Mouse (Mus musculus) forebrain, embryonic 16.5 days (tissue): ENCODE measurements around the gene Plekha6. TPM values are rescaled to one million over a fixed set of nuclear protein-coding genes. Genes with fewer than 3 reads are reported as not detected.

Source experiments
- ATAC-seq: fragments of 200-750 bp; cut with Nextera tagmentation; 2 replicates; pipeline ENCODE4 v1.8.0; 2017; ENCODE audit warnings: mild to moderate bottlenecking, moderate library complexity
- H3K27ac ChIP-seq: fragments of 300-500 bp; sonication (generic); 2 replicates; pipeline ENCODE4 v1.5.1; 2014; ENCODE audit warnings: low read length, control low read depth
- H3K27me3 ChIP-seq: fragments of 300-500 bp; sonication (generic); replicated peaks from 2 replicates; pipeline ENCODE4 v1.6.1; 2014; ENCODE audit warnings: low read length; ENCODE audit not compliant: control insufficient read depth, insufficient read depth
- H3K36me3 ChIP-seq: fragments of 300-500 bp; sonication (generic); 2 replicates; pipeline ENCODE4 v1.6.1; 2014; ENCODE audit not compliant: control insufficient read depth, insufficient read depth
- H3K4me1 ChIP-seq: fragments of 300-500 bp; sonication (generic); replicated peaks from 2 replicates; pipeline ENCODE4 v1.6.1; 2014; ENCODE audit warnings: low read length; ENCODE audit not compliant: control insufficient read depth, insufficient read depth
- H3K4me2 ChIP-seq: fragments of 300-500 bp; sonication (generic); 2 replicates; pipeline ENCODE4 v1.6.1; 2014; ENCODE audit warnings: mild to moderate bottlenecking, low read length, control low read depth
- H3K4me3 ChIP-seq: fragments of 300-500 bp; sonication (generic); replicated peaks from 2 replicates; pipeline ENCODE4 v1.5.1; 2014; ENCODE audit warnings: mild to moderate bottlenecking, low read length, control low read depth
- H3K9ac ChIP-seq: fragments of 300-500 bp; sonication (generic); replicated peaks from 2 replicates; pipeline ENCODE4 v1.6.1; 2014; ENCODE audit warnings: low read depth, low read length, control low read depth
- H3K9me3 ChIP-seq: fragments of 300-500 bp; sonication (generic); 2 replicates; pipeline ENCODE4 v1.6.1; 2016; ENCODE audit warnings: low read length; ENCODE audit not compliant: control insufficient read depth
- WGBS: fragments of 180-500 bp; shearing (Covaris S2); extraction: QIAGEN DNeasy Blood & Tissue Kit; methylation state at CpG from one replicate; pipeline ENCODE4 v1.1.7; 2014; 5-methylcytosine and 5-hydroxymethylcytosine counted together
- polyA plus RNA-seq: library from polyadenylated mRNA; unstranded; fragments of >200 nt; fragmentation: Nextera tagmentation; extraction: Ambion mirVana; gene quantifications from 2 replicates; pipeline ENCODE4 v1.2.1, GENCODE M21; 2015

The Plekha6 gene
- polyA plus RNA-seq, 1 experiment from 2014 or later = 11.7 TPM

DNA sequence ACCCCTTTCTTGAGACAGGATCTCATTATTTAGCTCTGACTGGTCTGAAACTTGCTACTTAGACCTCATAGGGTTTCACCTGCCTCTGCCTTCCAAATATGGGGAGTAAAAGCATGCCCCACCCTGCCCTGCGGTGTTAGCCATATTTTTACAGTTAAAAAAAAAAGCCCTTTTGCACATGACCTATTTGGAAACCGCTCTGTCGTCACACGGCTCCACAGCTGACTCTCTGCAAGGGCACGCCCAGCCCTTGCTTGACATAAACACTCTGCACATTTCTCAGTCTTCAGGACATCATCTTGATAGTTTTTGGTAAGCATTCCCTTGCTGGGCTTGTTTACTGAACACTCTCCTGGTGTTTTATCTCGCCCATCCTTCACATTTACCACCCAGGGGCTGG lies 11.1 kb downstream of the Plekha6 start:
- Histone ChIP-seq H3K4me2 (no peak overlapping the region), H3K4me3 (no peak overlapping the region), H3K27ac (no peak overlapping the region), H3K27me3 (no peaks in the 10 kb centered on the region), H3K4me1 (peaks cover 15% of the 10 kb centered on the region), H3K9ac (no peak overlapping the region), H3K36me3 (no peaks in the 10 kb centered on the region), H3K9me3 (no peaks in the 10 kb centered on the region)
- ATAC-seq = no peak
- WGBS = 81% methylated on average over 6 of the region's 6 CpGs

DNA sequence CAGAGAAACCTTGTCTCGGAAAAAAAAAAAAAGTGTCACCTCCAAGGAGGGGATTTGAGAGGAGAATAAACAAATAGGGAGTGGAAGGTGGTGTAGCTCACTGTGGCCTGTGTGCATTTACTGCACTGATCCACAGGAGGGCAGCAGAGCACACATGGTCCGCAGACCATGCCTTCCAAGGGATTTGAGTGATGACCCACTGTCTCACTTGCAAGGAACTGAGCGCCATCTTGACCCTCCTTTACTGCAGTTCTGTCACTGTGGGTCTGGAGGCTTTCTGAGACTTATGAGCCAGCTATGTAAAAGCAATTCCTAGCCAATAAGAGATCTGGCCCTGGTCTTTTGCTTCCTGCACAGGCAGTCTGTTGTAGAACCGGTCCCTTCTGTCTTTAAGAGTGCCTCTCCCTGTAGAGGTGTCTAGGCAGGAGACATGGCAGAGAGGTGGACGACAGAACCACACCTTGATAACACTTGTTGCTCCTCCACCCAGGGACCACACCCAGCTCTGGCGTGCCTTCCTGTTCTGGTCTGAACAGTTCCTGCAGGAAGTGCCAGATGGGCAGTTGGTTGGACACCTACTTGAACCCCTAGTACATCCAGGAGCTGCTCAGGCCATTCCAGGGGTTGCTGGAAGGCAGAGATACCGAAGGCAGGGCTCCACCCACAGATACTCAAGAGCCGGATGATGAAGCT lies 13.6 kb downstream of the Plekha6 start:
- ATAC-seq = no peak
- WGBS = 51% methylated on average over 8 of the region's 8 CpGs
- H3K27ac ChIP-seq = no peak overlapping the region

DNA sequence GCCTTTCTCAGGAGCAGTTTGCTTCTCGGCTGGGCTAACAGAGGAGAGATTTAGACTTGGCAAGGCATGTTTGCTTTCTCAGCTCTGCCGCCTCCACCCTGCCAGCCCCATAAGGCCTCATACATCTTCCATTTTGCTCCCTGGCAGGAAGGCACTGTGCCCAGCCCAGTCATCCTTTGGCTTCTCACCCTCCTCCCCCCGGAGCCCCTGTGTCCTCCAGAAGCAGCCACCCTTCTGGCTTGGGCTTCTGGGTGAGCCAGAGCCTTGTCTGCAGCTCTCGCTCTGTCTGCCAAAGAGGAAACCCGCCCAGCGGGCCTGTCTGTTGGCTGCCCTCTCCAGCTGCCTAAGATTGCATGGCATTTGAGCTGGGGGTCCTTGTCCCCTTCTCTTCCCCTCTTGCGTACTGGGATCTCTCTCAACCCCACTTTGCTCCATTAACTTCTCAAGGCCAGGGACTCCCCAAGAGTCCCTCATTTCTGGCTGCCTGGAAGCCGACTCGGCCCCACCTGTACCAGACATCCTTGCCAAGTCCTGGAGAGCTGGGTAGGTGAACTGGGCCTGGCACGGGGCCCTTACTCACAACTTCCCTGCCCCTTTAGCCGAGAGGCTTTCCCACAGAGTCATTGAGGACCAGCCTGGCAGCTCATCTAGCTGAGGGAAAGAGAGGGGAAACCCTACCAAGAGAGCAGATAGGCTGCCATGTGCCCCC lies 14.9 kb downstream of the Plekha6 start:
- Histone ChIP-seq H3K27ac (peak overlapping the region; percentile 30; the same call in 1 of the 2 replicates), H3K9ac (no peak overlapping the region), H3K9me3 (no peaks in the 10 kb centered on the region), H3K27me3 (no peaks in the 10 kb centered on the region), H3K36me3 (no peaks in the 10 kb centered on the region), H3K4me1 (peaks cover 37% of the 10 kb centered on the region), H3K4me2 (no peak overlapping the region), H3K4me3 (no peak overlapping the region)
- no peak for ATAC-seq
- 59% methylated on average over 11 of the region's 11 CpGs for WGBS

More for the DNA sequence above, 13.6 kb downstream of the Plekha6 start:
- no peaks in the 10 kb centered on the region for H3K9me3 ChIP-seq
- H3K9ac ChIP-seq = no peak overlapping the region
- no peaks in the 10 kb centered on the region for H3K36me3 ChIP-seq
- no peak overlapping the region for H3K4me2 ChIP-seq
- H3K27me3 ChIP-seq = no peaks in the 10 kb centered on the region
- no peak overlapping the region for H3K4me3 ChIP-seq
- H3K4me1 ChIP-seq = peaks cover 26% of the 10 kb centered on the region

DNA sequence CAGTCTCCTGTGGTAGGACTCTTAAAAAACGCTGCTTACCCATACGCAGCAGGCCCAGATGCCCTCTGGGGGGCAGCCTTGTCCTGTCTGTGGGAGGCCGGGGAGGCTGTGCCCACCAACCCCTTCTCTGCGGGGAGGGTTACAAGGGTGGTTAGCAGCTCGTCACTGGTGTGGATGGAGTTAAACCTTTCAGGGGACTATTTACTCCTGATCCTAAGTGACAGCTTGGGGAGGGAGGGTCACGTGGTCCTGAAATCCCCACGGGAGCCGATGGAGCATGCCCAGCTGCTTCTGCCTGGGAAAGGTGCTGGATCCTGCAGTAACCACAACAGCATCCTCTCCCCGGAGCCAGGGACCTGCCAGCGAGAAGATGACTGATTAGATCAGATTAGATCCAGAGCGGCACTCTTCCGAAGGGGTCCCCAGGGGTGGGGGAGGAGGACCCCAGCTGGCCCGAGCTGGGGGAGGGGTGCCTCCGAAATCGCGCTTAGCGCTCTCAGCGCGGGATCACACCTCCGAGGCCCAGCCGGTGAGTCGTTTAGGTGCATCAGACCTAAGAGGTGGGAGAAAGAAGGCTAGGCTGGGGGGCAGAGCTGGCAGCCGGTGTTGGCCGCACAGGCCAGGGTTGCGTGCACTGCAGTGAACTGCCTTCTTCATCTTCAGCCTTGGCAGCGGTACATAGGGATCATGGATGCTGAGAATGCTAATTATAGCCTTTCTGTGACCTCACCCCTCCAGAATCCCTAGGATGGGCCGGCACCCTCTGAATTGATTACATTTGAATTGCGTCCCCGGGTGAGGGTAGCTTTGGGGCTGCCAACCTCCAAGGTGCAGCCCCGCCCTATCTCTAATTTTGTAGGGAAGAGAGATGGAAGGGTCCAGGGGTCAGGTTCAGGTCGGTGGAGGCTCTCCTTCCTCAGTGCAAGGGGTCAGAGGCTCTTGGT lies 17.3 kb downstream of the Plekha6 start:
- no peaks in the 10 kb centered on the region for H3K9me3 ChIP-seq
- ATAC-seq = peak; percentile 67
- peak overlapping the region; percentile 74 for H3K4me2 ChIP-seq
- H3K4me3 ChIP-seq = peak overlapping the region; percentile 56
- peak overlapping the region; percentile 69 for H3K9ac ChIP-seq
- no peaks in the 10 kb centered on the region for H3K27me3 ChIP-seq
- peak overlapping the region; percentile 94 for H3K27ac ChIP-seq
- H3K36me3 ChIP-seq = no peaks in the 10 kb centered on the region
- under 1% methylated on average over 31 of the region's 31 CpGs for WGBS
- H3K4me1 ChIP-seq = peaks cover 37% of the 10 kb centered on the region

DNA sequence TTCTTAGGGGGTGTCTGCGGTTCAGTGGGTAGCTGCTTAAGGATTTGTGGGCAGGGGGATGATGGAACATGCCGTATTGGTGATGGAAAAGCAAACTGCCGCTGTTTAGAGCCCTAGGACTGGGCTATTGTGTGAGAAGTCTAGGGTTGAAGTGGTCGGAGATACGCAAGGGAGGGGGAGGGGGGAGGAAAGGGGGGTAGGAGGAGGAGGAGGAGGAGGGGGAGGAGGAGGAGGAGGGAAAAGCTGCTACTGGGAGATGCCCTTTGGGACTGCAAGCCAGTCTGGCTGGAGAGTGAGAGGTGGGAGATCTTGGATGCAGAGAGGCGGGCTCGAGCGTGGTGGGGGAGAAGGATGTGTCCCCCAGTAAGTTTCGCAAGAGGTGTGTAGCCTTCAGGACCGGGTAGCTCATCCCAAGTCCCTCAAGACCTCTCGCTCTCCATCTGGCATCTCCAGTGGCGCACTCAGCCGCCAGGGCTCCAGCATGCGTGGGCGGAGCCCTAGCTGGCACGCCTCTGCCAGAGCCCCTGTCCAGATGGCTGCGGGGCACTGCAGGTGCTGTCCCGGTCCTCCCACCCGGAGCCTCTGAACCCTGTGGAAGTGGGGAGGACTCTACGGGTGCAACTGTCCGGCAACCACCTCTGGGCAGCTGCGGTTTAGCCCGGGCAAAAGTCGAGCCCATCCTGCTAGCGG lies 18.2 kb downstream of the Plekha6 start:
- Histone ChIP-seq H3K27me3 (no peaks in the 10 kb centered on the region), H3K4me1 (peaks cover 39% of the 10 kb centered on the region), H3K9me3 (no peaks in the 10 kb centered on the region), H3K9ac (peak overlapping the region; percentile 69), H3K4me3 (peak overlapping the region; percentile 56), H3K4me2 (peak overlapping the region; percentile 74), H3K36me3 (no peaks in the 10 kb centered on the region), H3K27ac (peak overlapping the region; percentile 94)
- ATAC-seq = peak; percentile 50
- under 1% methylated on average over 24 of the region's 25 CpGs for WGBS

DNA sequence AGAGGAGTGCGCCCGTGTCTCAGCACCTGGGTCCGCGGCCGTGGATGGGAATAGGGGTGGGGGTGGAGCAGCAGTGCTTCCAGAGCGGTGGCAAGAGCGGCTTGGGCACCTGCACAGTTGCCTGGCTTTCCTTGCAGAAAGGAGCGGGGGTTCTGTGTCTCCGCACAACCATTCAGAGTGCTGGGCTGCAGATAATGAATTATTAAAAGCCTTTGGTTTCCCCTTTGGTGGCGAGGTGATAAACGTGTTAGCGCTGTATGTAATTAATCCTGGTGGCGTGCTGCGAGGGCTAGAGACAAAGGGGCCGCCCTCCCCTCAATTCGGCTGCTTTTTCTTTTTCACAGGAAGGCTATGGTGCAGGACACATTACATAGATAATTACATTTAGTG lies 18.7 kb downstream of the Plekha6 start:
- Histone ChIP-seq H3K27ac (peak overlapping the region; percentile 94), H3K9me3 (no peaks in the 10 kb centered on the region), H3K36me3 (no peaks in the 10 kb centered on the region), H3K9ac (peak overlapping the region; percentile 69), H3K4me1 (peaks cover 43% of the 10 kb centered on the region), H3K4me3 (peak overlapping the region; percentile 56), H3K4me2 (peak overlapping the region; percentile 74), H3K27me3 (no peaks in the 10 kb centered on the region)
- WGBS = 0% methylated on average over 16 of the region's 16 CpGs
- ATAC-seq = peak; percentile 54

DNA sequence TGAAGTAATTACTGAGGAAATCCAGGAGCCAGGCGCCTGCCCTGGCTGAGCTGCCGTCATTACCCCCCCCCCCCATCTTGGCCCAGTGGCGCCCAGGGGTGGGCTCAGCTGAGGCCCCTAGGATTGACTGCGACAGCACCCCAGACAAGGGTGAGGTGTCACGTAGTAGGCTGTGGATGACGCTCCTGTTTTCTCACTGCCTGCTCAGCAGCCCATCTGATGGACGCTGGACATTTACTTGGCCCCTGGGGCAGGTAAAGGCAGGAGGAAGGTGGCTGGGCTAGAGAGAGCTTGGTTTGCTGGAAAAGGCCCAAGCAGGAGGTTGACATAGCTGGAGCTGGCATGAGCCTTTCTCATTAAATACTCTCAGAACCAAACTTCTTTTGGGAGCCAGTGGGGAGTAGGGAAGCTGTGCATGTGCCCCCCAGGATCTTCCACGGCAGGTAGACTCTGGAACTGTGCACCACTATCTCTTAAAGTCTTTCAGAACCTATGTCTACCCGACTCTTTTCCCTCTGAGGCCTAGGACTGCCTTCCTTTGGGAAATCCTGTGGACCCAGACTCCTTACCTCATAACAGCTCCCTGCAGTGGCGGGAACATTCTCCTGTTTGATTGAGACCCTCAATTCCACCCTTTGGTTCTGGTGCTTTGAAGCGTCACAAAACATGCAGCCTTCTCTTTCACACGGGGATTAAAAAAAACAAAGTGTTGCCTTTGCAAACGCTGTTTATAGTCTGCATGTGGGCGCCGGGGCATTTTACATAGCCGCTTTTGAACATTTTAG lies 19.3 kb downstream of the Plekha6 start:
- H3K9ac ChIP-seq = peak overlapping the region; percentile 69
- H3K4me3 ChIP-seq = peak overlapping the region; percentile 56
- peak; percentile 9 for ATAC-seq
- H3K4me2 ChIP-seq = peak overlapping the region; percentile 74
- peaks cover 44% of the 10 kb centered on the region for H3K4me1 ChIP-seq
- no peaks in the 10 kb centered on the region for H3K9me3 ChIP-seq
- H3K27me3 ChIP-seq = no peaks in the 10 kb centered on the region
- 3% methylated on average over 16 of the region's 16 CpGs for WGBS
- no peaks in the 10 kb centered on the region for H3K36me3 ChIP-seq
- peak overlapping the region; percentile 94 for H3K27ac ChIP-seq

DNA sequence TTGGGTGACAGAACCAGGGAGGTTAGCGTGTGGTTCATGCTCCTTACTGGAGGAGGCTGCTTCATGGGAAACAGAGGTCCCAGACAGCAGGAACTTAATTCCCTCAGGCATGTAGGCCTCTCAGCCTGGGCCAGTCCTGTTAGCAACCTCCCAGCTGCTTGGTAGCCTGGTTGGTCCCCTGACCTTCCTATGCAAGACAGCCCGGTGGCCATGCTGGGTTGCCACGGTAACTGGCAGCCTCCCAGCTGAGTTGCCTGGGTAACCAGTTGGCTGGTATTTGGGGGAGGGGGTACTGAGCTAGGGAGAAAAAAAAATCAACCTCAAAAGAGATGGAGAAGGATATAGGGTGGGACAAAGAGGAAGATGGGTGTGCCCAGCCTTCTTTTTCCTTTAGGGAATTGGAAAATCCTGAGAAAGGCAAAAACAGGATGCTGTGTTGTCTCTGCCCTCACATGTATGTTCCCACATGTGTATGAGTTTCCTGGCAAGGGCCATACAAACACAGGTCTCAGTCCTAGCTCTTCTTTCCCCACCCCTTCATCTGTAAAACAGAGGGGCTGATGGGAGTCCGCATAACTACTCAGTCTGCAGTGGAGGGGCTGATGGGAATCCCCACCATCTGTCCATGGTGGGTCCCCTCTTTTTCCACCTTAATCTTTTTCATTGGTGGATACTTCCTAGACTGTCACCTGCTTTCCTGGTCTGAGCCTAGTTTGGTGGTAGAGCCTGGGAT lies 24.1 kb downstream of the Plekha6 start:
- Histone ChIP-seq H3K4me3 (no peak overlapping the region), H3K27ac (peak overlapping the region; percentile 73), H3K4me1 (peaks cover 23% of the 10 kb centered on the region), H3K36me3 (no peaks in the 10 kb centered on the region), H3K9ac (0 out of 2 replicates have a peak overlapping the region, but pooled peaks have one; percentile 13), H3K27me3 (peaks cover 7% of the 10 kb centered on the region), H3K9me3 (no peaks in the 10 kb centered on the region), H3K4me2 (peak overlapping the region; percentile 18; the same call in 1 of the 2 replicates)
- 5% methylated on average over 4 of the region's 4 CpGs for WGBS
- ATAC-seq = peak; percentile 82
